Mouse (Mus musculus): ENCODE measurements around the gene Shroom3. TPM values are rescaled to one million over a fixed set of nuclear protein-coding genes. Genes with fewer than 3 reads are reported as not detected.

The Shroom3 gene
- polyA plus RNA-seq, 1 experiment = 18.6 TPM

DNA sequence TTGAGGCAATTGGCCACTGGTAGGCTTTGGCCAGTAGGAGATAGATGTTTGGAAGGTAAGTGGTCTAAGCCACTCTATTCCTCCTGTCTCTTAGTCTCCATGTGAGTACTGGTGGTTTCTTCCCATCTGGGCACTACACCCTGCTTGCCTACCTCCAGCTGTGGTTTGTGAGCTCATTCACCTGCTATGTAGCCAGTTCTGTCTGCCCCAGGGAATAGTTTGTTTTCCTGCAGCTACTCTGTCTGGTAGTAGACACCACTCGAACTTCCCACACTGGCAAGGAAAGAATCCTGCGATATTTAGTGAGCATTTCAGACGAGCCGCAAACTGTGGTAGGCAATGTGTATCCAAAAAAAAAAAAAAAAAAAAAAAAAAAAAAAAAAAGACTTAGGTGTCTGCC, 68.3 kb downstream of the Shroom3 start:
- no peak for DNase-seq
- Histone ChIP-seq H3K4me3 (ENCODE audit: insufficient read depth, low read depth, low read length) (no peak overlapping the region), H3K36me3 (ENCODE audit: control insufficient read depth, insufficient read depth, low read length) (no peaks in the 10 kb centered on the region), H3K27me3 (replicated peaks; ENCODE audit: control insufficient read depth, insufficient read depth, low read length) (no peaks in the 10 kb centered on the region; the same call in 1 of the 2 replicates), H3K27ac (ENCODE audit: insufficient read depth, low read depth, low read length) (no peak overlapping the region), H3K4me1 (ENCODE audit: control insufficient read depth, insufficient read depth, low read length) (no peaks in the 10 kb centered on the region; the same call in 1 of the 2 replicates)
- 87% methylated on average over 4 of the region's 4 CpGs for WGBS
- TF ChIP-seq POLR2A (IDR thresholded peaks at IDR 0.05; ENCODE audit: low read depth, low read length) (no peak), CTCF (conservative IDR thresholded peaks at IDR 0.05; ENCODE audit: insufficient read depth, insufficient read length, low read depth, low read length) (no peak)

DNA sequence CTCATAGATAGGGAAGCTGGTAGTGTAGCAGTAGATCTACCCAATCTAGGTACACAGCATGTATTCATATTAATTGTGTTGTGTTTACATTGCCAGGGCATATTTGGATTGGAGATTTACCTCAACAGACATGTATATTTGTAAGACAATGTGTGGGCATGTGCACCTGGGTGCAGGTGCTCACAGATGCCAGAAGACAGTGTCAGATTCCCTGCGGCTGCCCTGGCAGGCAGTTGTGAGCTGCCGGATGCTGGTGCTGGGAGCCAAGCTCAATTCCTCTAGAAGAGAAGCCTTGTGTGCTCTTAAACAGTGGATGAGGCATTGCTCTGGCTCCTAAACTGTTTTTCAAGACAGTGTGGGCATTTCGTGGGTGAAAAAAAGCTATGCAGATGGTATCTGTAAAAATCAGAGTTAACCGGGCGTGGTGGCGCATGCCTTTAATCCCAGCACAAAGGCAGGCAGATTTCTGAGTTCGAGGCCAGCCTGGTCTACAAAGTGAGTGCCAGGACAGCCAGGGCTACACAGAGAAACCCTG, 72.1 kb downstream of the Shroom3 start:
- 92% methylated on average over 7 of the region's 7 CpGs for WGBS
- TF ChIP-seq CTCF (conservative IDR thresholded peaks at IDR 0.05; ENCODE audit: insufficient read depth, insufficient read length, low read depth, low read length) = no peak
- no peak for TF ChIP-seq POLR2A (IDR thresholded peaks at IDR 0.05; ENCODE audit: low read depth, low read length)
- no peaks in the 10 kb centered on the region for H3K36me3 ChIP-seq (ENCODE audit: control insufficient read depth, insufficient read depth, low read length)
- H3K27ac ChIP-seq (ENCODE audit: insufficient read depth, low read depth, low read length) = no peak overlapping the region
- no peak for DNase-seq
- no peak overlapping the region for H3K4me3 ChIP-seq (ENCODE audit: insufficient read depth, low read depth, low read length)
- no peaks in the 10 kb centered on the region; the same call in 1 of the 2 replicates for H3K27me3 ChIP-seq (replicated peaks; ENCODE audit: control insufficient read depth, insufficient read depth, low read length)
- peaks cover 5% of the 10 kb centered on the region; the same call in 1 of the 2 replicates for H3K4me1 ChIP-seq (ENCODE audit: control insufficient read depth, insufficient read depth, low read length)

DNA sequence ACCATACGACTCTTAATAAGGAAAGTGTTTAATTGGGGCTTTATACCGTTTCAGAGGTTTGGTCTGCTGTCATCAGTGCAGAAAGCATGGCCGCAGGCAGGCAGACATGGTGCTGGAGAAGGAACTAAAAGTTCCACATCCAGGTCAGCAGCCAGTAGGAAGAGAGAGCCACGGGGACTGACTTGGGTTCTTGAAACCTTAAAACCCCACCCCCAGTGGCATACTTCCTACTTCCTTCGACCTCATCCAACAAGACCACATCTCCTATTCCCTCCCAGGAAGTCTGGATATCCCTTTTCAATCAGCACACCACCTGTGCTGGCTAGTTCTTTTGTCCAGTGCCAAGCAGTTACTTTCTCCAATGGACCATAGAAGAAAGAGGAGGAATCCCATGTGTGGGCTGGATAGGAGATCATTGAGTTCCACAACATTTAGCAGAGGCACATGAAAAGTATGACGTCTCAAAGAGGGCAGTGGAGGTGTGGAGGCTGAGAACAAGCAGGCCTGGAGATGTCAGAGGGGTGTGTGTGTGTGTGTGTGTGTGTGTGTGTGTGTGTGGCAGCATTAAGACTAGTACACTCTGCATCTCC, 76.0 kb downstream of the Shroom3 start:
- TF ChIP-seq POLR2A (IDR thresholded peaks at IDR 0.05; ENCODE audit: low read depth, low read length) (no peak), CTCF (conservative IDR thresholded peaks at IDR 0.05; ENCODE audit: insufficient read depth, insufficient read length, low read depth, low read length) (no peak)
- WGBS = 60% methylated on average over 6 of the region's 6 CpGs
- Histone ChIP-seq H3K4me3 (ENCODE audit: insufficient read depth, low read depth, low read length) (no peak overlapping the region), H3K36me3 (ENCODE audit: control insufficient read depth, insufficient read depth, low read length) (no peaks in the 10 kb centered on the region), H3K27ac (ENCODE audit: insufficient read depth, low read depth, low read length) (peak overlapping the region; percentile 57), H3K4me1 (ENCODE audit: control insufficient read depth, insufficient read depth, low read length) (peaks cover 23% of the 10 kb centered on the region), H3K27me3 (replicated peaks; ENCODE audit: control insufficient read depth, insufficient read depth, low read length) (no peaks in the 10 kb centered on the region)
- DNase-seq = peak; percentile 18

DNA sequence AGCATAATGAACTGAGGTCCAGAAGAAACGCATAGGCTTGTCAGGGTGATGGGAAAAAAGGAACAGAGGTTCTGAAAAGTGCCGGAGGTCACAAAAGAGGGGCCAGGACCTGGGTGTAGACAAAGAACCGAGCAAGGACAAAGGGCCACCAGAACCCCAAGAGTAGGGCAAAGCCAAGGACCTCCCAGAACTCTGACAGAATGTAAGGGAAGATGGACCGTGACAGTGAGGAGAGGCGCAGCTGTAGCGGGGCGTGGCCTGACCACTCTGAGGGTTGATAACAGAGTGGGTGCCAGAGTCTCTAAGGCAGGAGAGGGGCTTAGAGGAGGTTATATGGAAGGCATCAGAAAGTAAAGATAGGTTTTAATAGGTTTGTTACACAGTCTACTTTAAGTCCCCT, 77.3 kb downstream of the Shroom3 start:
- no peaks in the 10 kb centered on the region for H3K27me3 ChIP-seq (replicated peaks; ENCODE audit: control insufficient read depth, insufficient read depth, low read length)
- peaks cover 23% of the 10 kb centered on the region for H3K4me1 ChIP-seq (ENCODE audit: control insufficient read depth, insufficient read depth, low read length)
- DNase-seq = no peak
- no peak for TF ChIP-seq CTCF (conservative IDR thresholded peaks at IDR 0.05; ENCODE audit: insufficient read depth, insufficient read length, low read depth, low read length)
- no peak for TF ChIP-seq POLR2A (IDR thresholded peaks at IDR 0.05; ENCODE audit: low read depth, low read length)
- H3K4me3 ChIP-seq (ENCODE audit: insufficient read depth, low read depth, low read length) = no peak overlapping the region
- H3K36me3 ChIP-seq (ENCODE audit: control insufficient read depth, insufficient read depth, low read length) = no peaks in the 10 kb centered on the region
- 84% methylated on average over 7 of the region's 7 CpGs for whole genome bisulfite sequencing
- H3K27ac ChIP-seq (ENCODE audit: insufficient read depth, low read depth, low read length) = no peak overlapping the region

DNA sequence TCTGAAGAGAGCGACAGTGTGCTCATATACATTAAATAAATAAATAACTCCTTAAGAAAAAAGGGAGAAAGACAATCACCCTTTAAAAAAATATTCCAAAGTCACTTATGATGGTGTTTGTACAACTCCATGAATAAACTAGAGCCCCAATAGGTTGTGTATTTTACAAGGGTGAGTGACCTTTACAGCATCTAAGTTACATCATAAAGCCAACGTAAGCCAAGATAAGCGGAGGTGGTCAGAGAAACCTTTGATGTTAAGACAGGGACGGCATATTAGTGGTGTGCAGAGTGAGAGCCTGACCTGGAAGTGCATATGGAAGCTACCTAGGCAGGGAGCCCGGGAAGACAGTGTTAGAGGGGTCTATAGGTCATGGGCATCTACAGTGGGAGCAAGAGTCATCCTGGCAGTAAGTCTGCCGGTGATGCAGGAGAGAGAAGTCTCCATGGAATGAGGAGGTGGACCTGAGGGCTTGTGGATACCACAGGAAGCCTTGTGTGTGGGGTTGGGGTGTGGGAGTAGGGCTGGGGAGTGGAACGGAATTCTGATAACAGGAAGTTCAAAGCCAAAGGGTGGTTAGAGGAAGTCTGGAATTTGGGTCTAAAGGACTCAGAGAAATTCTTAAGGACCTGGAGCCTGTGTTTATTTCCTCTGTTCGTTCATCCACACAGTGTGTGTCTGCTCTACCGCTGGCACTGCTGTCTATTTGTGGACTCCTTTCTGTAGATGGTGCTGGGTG, 78.5 kb downstream of the Shroom3 start:
- Histone ChIP-seq H3K36me3 (ENCODE audit: control insufficient read depth, insufficient read depth, low read length) (no peaks in the 10 kb centered on the region), H3K4me3 (ENCODE audit: insufficient read depth, low read depth, low read length) (no peak overlapping the region), H3K27me3 (replicated peaks; ENCODE audit: control insufficient read depth, insufficient read depth, low read length) (no peaks in the 10 kb centered on the region), H3K27ac (ENCODE audit: insufficient read depth, low read depth, low read length) (peak overlapping the region; percentile 67; the same call in 1 of the 2 replicates), H3K4me1 (ENCODE audit: control insufficient read depth, insufficient read depth, low read length) (peaks cover 23% of the 10 kb centered on the region)
- no peak for DNase-seq
- TF ChIP-seq POLR2A (IDR thresholded peaks at IDR 0.05; ENCODE audit: low read depth, low read length) (no peak), CTCF (conservative IDR thresholded peaks at IDR 0.05; ENCODE audit: insufficient read depth, insufficient read length, low read depth, low read length) (no peak)
- 67% methylated on average over 9 of the region's 9 CpGs for WGBS

DNA sequence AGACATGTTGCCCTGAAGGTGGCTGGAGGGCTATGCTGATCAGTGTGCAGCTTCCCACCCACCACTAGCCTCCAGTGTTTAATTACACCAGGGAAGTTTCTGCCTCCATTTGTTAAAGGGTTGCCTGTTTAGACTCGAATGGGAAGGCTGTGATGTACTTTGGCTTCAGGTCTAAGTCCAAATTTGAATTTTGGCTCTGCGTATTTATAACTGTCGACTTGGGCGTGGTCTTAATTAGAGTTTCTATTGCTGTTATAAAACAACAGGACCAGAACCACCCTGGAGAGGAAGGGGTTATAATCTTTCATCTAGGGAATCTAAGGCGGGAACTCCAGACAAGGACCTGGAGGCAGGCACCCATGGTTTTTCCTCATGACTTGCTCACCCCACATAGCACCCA, 79.2 kb downstream of the Shroom3 start:
- peak; percentile 60 for DNase-seq
- H3K36me3 ChIP-seq (ENCODE audit: control insufficient read depth, insufficient read depth, low read length) = no peaks in the 10 kb centered on the region

DNA sequence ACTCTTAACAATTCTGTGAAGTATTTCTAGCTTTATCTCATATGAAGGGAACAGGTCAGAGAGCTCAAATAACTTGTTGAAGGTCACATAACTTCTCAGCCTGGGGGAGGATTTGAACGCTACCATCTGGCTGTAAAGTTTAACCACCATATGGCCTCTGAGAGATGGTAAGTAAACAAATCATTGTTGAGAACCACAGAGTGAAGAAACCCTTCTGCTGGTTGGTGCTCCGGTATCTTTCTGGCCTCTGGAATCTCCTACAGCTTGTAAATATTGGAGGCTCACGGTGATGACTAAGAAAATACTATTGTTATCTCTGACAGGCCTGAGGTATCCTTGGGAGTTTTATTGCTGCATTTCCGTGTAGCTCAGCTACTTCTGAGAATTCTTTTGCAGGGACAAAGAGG, 80.3 kb downstream of the Shroom3 start:
- Histone ChIP-seq H3K4me1 (ENCODE audit: control insufficient read depth, insufficient read depth, low read length) (peaks cover 30% of the 10 kb centered on the region), H3K27ac (ENCODE audit: insufficient read depth, low read depth, low read length) (peak overlapping the region; percentile 74), H3K36me3 (ENCODE audit: control insufficient read depth, insufficient read depth, low read length) (no peaks in the 10 kb centered on the region), H3K4me3 (ENCODE audit: insufficient read depth, low read depth, low read length) (no peak overlapping the region), H3K27me3 (replicated peaks; ENCODE audit: control insufficient read depth, insufficient read depth, low read length) (no peaks in the 10 kb centered on the region)
- TF ChIP-seq POLR2A (IDR thresholded peaks at IDR 0.05; ENCODE audit: low read depth, low read length) (no peak), CTCF (conservative IDR thresholded peaks at IDR 0.05; ENCODE audit: insufficient read depth, insufficient read length, low read depth, low read length) (no peak)
- DNase-seq = peak; percentile 64
- 40% methylated on average over 4 of the region's 4 CpGs for WGBS

More for the DNA sequence above, 79.2 kb downstream of the Shroom3 start:
- peaks cover 23% of the 10 kb centered on the region for H3K4me1 ChIP-seq (ENCODE audit: control insufficient read depth, insufficient read depth, low read length)
- TF ChIP-seq CTCF (conservative IDR thresholded peaks at IDR 0.05; ENCODE audit: insufficient read depth, insufficient read length, low read depth, low read length) (no peak), POLR2A (IDR thresholded peaks at IDR 0.05; ENCODE audit: low read depth, low read length) (no peak)
- H3K4me3 ChIP-seq (ENCODE audit: insufficient read depth, low read depth, low read length) = no peak overlapping the region
- peak overlapping the region; percentile 67 for H3K27ac ChIP-seq (ENCODE audit: insufficient read depth, low read depth, low read length)
- 52% methylated on average over 5 of the region's 5 CpGs for WGBS
- no peaks in the 10 kb centered on the region for H3K27me3 ChIP-seq (replicated peaks; ENCODE audit: control insufficient read depth, insufficient read depth, low read length)

Data from kidney, adult 2 months (tissue).